Mouse (Mus musculus) bone marrow macrophage, adult 2 months (primary cell): ENCODE results near the gene Mtf1.

Experiments used
- CTCF ChIP-seq: IDR thresholded peaks from 2 replicates; pipeline ENCODE4 v1.5.1; 2012; ENCODE audit warnings: low read depth, mild to moderate bottlenecking, low read length, moderate library complexity
- POLR2A ChIP-seq: IDR thresholded peaks from 2 replicates; pipeline ENCODE4 v1.6.1; 2012; ENCODE audit warnings: mild to moderate bottlenecking, low read depth, low read length, borderline replicate concordance

- TF ChIP-seq POLR2A (no peak), CTCF (no peak)
Measured at GRCm38 (mm10) chr4:124893769-124894168, 91.9 kb downstream of the Mtf1 start.
